Mouse (Mus musculus) embryonic facial prominence, embryonic 11.5 days (tissue): Measurements from ENCODE around the gene BC003965. TPM values are rescaled to one million over a fixed set of nuclear protein-coding genes. Genes with fewer than 3 reads are reported as not detected.

ENCODE experiments used
- ATAC-seq: fragments of 200-750 bp; cut with Nextera tagmentation; replicated peaks from 2 replicates; pipeline ENCODE4 v1.8.0; 2017; ENCODE audit warnings: low read depth; ENCODE audit not compliant: insufficient number of reproducible peaks, low FRiP score, low TSS enrichment
- DNase-seq: peaks from one replicate; pipeline ENCODE4 v3.0.0-alpha.2; 2015; ENCODE audit warnings: low spot score
- H3K27ac ChIP-seq: fragments of 300-500 bp; sonication (generic); replicated peaks from 2 replicates; pipeline ENCODE4 v1.5.1; 2014; ENCODE audit warnings: mild to moderate bottlenecking, low read depth, low read length, control low read depth
- H3K27me3 ChIP-seq: fragments of 300-500 bp; sonication (generic); 2 replicates; pipeline ENCODE4 v1.6.1; 2014; ENCODE audit warnings: mild to moderate bottlenecking, low read length, moderate library complexity, mixed read lengths; ENCODE audit not compliant: control insufficient read depth, insufficient read depth
- H3K36me3 ChIP-seq: fragments of 300-500 bp; sonication (generic); replicated peaks from 2 replicates; pipeline ENCODE4 v1.6.1; 2014; ENCODE audit warnings: low read depth, mild to moderate bottlenecking, low read length, moderate library complexity, mixed read lengths; ENCODE audit not compliant: control insufficient read depth, insufficient read depth
- H3K4me1 ChIP-seq: fragments of 300-500 bp; sonication (generic); 2 replicates; pipeline ENCODE4 v1.6.1; 2014; ENCODE audit warnings: low read length, mixed read lengths; ENCODE audit not compliant: control insufficient read depth, insufficient read depth
- H3K4me2 ChIP-seq: fragments of 300-500 bp; sonication (generic); 2 replicates; pipeline ENCODE4 v1.6.1; 2014; ENCODE audit warnings: low read depth, mild to moderate bottlenecking, control low read depth, low read length, moderate library complexity
- H3K4me3 ChIP-seq: fragments of 300-500 bp; sonication (generic); 2 replicates; pipeline ENCODE4 v1.5.1; 2014; ENCODE audit warnings: low read depth, low read length, control low read depth
- H3K9ac ChIP-seq: fragments of 300-500 bp; sonication (generic); replicated peaks from 2 replicates; pipeline ENCODE4 v1.6.1; 2014; ENCODE audit warnings: mild to moderate bottlenecking, control low read depth, low read length
- H3K9me3 ChIP-seq: fragments of 300-500 bp; sonication (generic); replicated peaks from 2 replicates; pipeline ENCODE4 v1.6.1; 2016; ENCODE audit warnings: mild to moderate bottlenecking, low read length, inconsistent platforms, mixed read lengths; ENCODE audit not compliant: control insufficient read depth
- WGBS: fragments of 180-500 bp; shearing (Covaris S2); extraction: QIAGEN DNeasy Blood & Tissue Kit; methylation state at CpG from one replicate; pipeline ENCODE4 v1.1.7; 2014; 5-methylcytosine and 5-hydroxymethylcytosine counted together
- polyA plus RNA-seq: library from polyadenylated mRNA; unstranded; fragments of >200 nt; fragmentation: Nextera tagmentation; extraction: Ambion mirVana; gene quantifications from 2 replicates; pipeline ENCODE4 v1.2.1, GENCODE M21; 2014

The BC003965 gene
- 31.8 and 33.1 TPM in 2 replicates for polyA plus RNA-seq

DNA sequence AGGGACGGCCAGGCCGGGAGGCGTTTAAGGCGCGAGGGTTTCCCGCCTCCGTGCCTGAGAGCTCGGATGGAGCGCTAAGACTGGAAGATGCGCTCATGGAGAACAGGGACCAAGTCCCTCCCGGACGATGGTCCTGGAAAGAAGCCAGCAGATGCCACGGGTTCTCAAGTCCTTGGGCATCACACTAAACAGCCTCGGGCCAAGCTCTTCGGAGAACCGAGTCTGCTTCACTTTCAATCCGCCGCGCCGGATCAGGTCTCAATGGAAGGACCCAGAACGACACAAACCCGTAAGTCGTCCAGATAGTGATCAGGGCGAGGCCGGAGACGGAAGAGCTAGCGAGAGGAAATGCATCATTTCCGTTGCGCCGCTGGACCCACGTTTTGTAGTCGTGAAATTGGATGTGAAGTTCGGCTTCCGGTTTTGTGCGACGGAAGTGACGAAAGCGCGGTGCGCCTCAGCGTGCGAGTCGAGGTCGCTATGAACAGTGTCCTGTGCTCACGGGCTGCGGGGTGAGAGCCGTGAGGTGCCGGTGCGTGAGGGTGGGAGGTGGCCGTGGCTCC lies at the start of gene BC003965:
Gene BC003965 (plus strand): TSS at position 426 of the 563 bp plus-strand sequence.
- no peaks in the 10 kb centered on the region for H3K9me3 ChIP-seq
- ATAC-seq: peak; percentile 73

GRCm38 (mm10) chr17:25135622-25136021 lies 48.7 kb upstream of the BC003965 start:
- Histone ChIP-seq H3K4me1 (no peaks in the 10 kb centered on the region), H3K4me3 (no peak overlapping the region), H3K4me2 (no peak overlapping the region), H3K27ac (no peak overlapping the region), H3K27me3 (no peaks in the 10 kb centered on the region; the same call in 1 of the 2 replicates), H3K9me3 (no peaks in the 10 kb centered on the region), H3K9ac (no peak overlapping the region), H3K36me3 (no peaks in the 10 kb centered on the region)
- ATAC-seq: no peak
- WGBS: 84% methylated on average over 6 of the region's 6 CpGs
- no peak for DNase-seq

More for the DNA sequence above, at the start of gene BC003965:
- peak; percentile 100 for DNase-seq
- peak within 1 kb of the TSS; percentile 92 for H3K4me2 ChIP-seq
- H3K9ac ChIP-seq: peak within 1 kb of the TSS; percentile 87
- no peaks in the 10 kb centered on the region for H3K36me3 ChIP-seq
- H3K27me3 ChIP-seq: no peaks in the 10 kb centered on the region
- peak within 1 kb of the TSS; percentile 90 for H3K4me3 ChIP-seq
- under 1% methylated on average over 50 of the region's 50 CpGs for WGBS
- H3K27ac ChIP-seq: peak within 1 kb of the TSS; percentile 81
- H3K4me1 ChIP-seq: no peaks in the 10 kb centered on the region

GRCm38 (mm10) chr17:25138803-25139202 lies 45.6 kb upstream of the BC003965 start:
- Histone ChIP-seq H3K9ac (no peak overlapping the region), H3K9me3 (no peaks in the 10 kb centered on the region), H3K27me3 (no peaks in the 10 kb centered on the region), H3K4me2 (no peak overlapping the region), H3K27ac (no peak overlapping the region), H3K4me1 (no peaks in the 10 kb centered on the region), H3K36me3 (no peaks in the 10 kb centered on the region), H3K4me3 (no peak overlapping the region)
- 94% methylated on average over 1 of the region's 1 CpGs for WGBS
- no peak for ATAC-seq
- DNase-seq: no peak

GRCm38 (mm10) chr17:25139960-25140359 lies 44.4 kb upstream of the BC003965 start:
- DNase-seq (peak; percentile 23), ATAC-seq (no peak)
- Histone ChIP-seq H3K36me3 (no peaks in the 10 kb centered on the region), H3K9me3 (no peaks in the 10 kb centered on the region), H3K27me3 (no peaks in the 10 kb centered on the region), H3K4me2 (no peak overlapping the region), H3K9ac (no peak overlapping the region), H3K4me3 (no peak overlapping the region), H3K4me1 (no peaks in the 10 kb centered on the region), H3K27ac (no peak overlapping the region)
- WGBS: 67% methylated on average over 4 of the region's 4 CpGs

DNA sequence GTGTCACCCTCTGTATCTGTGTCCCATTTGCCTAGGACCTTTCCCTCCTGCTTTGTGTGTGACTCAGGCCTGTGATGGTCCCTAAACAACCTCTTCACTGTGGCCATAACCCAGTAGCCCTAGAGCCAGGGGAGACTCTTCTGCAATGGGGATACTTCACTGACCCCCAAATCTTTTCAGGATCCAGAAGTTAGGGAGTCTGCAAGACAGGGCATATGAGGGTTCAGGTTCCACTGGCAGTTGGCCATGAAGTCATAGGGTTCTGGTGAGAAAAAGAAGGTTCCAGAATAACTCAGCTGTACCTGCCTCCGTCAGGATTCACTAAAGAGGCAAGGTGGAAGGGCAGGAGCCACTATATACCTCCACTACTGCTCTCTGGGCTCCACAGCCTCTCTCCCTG lies 22.2 kb upstream of the BC003965 start, which contains the start of gene Ccdc154:
Gene Ccdc154 (plus strand): TSS at position 301 of the 400 bp plus-strand sequence.
- Histone ChIP-seq H3K9ac (no peak within 1 kb of the TSS), H3K9me3 (no peaks in the 10 kb centered on the region)
- WGBS: 78% methylated on average over 1 of the region's 1 CpGs

DNA sequence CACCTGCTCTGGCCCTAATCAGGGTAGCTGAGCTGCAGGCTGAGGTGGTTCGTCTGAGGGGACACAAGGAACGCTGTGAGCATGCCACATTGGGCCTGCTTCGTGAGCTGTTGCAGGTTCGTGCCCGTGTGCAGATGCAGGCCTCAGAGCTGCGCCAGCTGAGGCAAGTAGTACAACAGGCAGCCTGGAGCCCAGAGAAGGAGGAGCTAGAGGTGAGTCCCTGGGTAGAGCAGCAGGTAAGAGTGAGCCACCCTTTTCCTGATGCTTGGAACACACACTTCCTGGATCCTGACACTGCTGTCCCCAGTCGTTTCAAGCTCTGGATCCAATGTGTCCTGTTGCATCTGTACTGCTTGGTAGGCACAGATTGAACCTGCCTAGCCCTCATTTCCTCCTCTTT lies 21.0 kb upstream of the BC003965 start:
- ATAC-seq (no peak), DNase-seq (no peak)
- WGBS: 71% methylated on average over 7 of the region's 7 CpGs
- H3K4me3 ChIP-seq: no peak overlapping the region
- H3K27me3 ChIP-seq: no peaks in the 10 kb centered on the region
- peaks cover 4% of the 10 kb centered on the region for H3K36me3 ChIP-seq
- no peak overlapping the region for H3K27ac ChIP-seq
- no peaks in the 10 kb centered on the region for H3K4me1 ChIP-seq
- H3K9ac ChIP-seq: no peak overlapping the region
- no peak overlapping the region for H3K4me2 ChIP-seq
- no peaks in the 10 kb centered on the region for H3K9me3 ChIP-seq

More for the DNA sequence above, 22.2 kb upstream of the BC003965 start, which contains the start of gene Ccdc154:
- Histone ChIP-seq H3K36me3 (peaks cover 4% of the 10 kb centered on the region), H3K27me3 (no peaks in the 10 kb centered on the region), H3K4me1 (no peaks in the 10 kb centered on the region), H3K4me3 (no peak within 1 kb of the TSS), H3K4me2 (no peak within 1 kb of the TSS), H3K27ac (no peak within 1 kb of the TSS)
- ATAC-seq (no peak), DNase-seq (no peak)

DNA sequence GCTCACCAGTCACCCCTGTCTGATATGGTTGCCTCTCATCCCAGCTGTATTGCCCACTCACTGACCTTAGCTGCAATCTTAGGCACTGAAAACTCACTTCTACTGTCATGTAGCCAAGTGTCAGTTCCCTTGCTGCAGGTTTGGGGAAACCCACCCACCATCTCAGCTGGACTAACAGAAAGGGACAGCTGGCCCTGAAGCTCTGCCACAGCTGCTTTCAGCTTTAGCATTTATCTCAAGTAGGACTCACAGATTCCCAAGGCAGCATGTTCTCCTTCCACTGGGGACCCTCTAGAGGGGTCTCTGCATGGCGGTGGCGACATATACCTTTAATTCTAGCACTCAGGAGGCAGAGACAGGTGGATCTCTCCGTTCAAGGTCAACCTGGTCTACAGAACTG lies 19.6 kb upstream of the BC003965 start:
- no peak for DNase-seq
- Histone ChIP-seq H3K4me2 (no peak overlapping the region), H3K9ac (no peak overlapping the region), H3K4me3 (no peak overlapping the region), H3K27me3 (no peaks in the 10 kb centered on the region), H3K4me1 (no peaks in the 10 kb centered on the region), H3K36me3 (no peaks in the 10 kb centered on the region; the same call in 1 of the 2 replicates), H3K27ac (no peak overlapping the region), H3K9me3 (no peaks in the 10 kb centered on the region)
- WGBS: 85% methylated on average over 3 of the region's 3 CpGs
- no peak for ATAC-seq

DNA sequence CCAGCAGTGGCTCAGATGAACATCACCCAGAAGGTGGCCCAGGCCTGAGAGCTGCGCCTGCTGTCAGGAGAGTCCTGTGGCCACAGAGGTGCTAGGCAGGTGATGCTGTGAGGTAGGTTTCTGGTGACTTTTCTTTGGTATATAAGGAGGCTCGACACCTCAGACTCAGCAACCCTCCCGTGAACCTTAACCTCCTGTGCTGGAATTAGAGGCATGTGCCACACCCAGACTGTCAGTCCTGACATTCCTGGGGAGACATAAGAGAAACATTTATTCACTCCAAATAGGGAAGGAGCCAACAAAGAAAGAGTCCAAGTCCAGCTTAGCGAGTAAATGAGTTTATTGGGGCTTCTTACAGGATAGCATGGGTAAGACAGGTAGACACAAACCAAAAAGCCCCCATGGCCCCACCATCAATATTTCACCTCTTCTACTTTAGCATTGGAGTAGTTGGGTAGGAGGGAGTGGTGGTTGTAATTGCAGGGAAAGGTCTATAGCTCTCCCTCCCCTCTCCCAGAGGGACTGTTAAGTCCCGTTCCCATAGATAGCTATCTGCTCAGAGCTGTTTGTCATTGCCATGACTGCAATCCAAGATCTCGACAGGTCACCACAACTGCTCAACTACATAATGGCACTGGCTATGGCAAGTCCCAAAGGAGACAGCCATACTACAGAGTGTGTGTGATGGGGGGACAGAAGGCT lies 18.2 kb upstream of the BC003965 start:
- H3K36me3 ChIP-seq: no peaks in the 10 kb centered on the region; the same call in 1 of the 2 replicates
- no peak overlapping the region for H3K4me2 ChIP-seq
- DNase-seq (no peak), ATAC-seq (no peak)
- no peak overlapping the region for H3K9ac ChIP-seq
- H3K27ac ChIP-seq: no peak overlapping the region
- H3K4me3 ChIP-seq: no peak overlapping the region
- 67% methylated on average over 6 of the region's 6 CpGs for WGBS
- H3K9me3 ChIP-seq: no peaks in the 10 kb centered on the region
- H3K27me3 ChIP-seq: no peaks in the 10 kb centered on the region
- H3K4me1 ChIP-seq: no peaks in the 10 kb centered on the region
